Mouse (Mus musculus): ENCODE data around the gene Smim23. TPM values are rescaled to one million over a fixed set of nuclear protein-coding genes. Genes with fewer than 3 reads are reported as not detected.

Gene Smim23
- polyA plus RNA-seq, 1 experiment from 2014 or later: not detected

Other genes starting within 250 kb of the Smim23 start
- gene Fbxw11, start 181.9 kb downstream of the Smim23 start, polyA plus RNA-seq (2014; fragmentation: Nextera tagmentation; extraction: Ambion mirVana): 51.0 and 74.8 TPM in 2 replicates

All from heart, embryonic 11.5 days (tissue).